Mouse (Mus musculus): ENCODE data around the gene Olfm3. TPM values are rescaled to one million over a fixed set of nuclear protein-coding genes. Genes with fewer than 3 reads are reported as not detected.

Olfm3 gene
- 0.04 TPM in 1 of 2 replicates, not detected in the other for polyA plus RNA-seq (2015; fragmentation: Nextera tagmentation; extraction: Ambion mirVana)

DNA sequence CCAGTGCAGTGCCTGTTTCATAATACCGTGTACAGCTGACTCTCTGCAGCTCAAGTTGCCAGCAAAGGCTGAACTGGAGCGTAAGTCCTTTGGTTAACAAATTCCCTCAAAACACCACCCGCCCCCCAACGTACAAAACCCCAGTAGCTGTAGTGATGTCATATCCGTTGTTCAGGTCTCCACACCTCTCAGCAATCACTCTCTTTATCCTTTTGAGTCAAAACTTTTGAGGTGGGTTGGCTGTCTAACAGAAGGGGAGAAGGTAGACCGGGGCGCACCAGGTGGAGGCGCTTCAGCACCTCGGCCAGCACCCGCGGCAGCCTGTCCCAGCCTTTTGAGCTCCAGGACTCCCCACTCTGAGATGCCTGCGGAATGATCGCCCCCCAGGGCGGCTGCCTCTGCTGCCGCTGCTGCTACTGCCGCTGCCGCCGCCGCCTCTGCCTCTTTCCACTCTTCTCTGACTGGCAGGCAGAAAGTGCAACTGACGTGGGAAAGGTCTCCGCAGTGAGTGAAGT lies at the start of gene Olfm3:
Gene Olfm3 (plus strand): TSS at position 155 of the 515 bp plus-strand sequence.
- Histone ChIP-seq H3K27me3 (no peaks in the 10 kb centered on the region; the same call in 1 of the 2 replicates), H3K9me3 (no peaks in the 10 kb centered on the region), H3K27ac (no peak within 1 kb of the TSS), H3K9ac (no peak within 1 kb of the TSS), H3K4me3 (no peak within 1 kb of the TSS), H3K4me1 (no peaks in the 10 kb centered on the region), H3K4me2 (no peak within 1 kb of the TSS), H3K36me3 (no peaks in the 10 kb centered on the region)
- WGBS: 5% methylated on average over 21 of the region's 21 CpGs
- no peak for ATAC-seq (ENCODE audit: borderline replicate concordance, extremely low read depth, low FRiP score, low TSS enrichment)

DNA sequence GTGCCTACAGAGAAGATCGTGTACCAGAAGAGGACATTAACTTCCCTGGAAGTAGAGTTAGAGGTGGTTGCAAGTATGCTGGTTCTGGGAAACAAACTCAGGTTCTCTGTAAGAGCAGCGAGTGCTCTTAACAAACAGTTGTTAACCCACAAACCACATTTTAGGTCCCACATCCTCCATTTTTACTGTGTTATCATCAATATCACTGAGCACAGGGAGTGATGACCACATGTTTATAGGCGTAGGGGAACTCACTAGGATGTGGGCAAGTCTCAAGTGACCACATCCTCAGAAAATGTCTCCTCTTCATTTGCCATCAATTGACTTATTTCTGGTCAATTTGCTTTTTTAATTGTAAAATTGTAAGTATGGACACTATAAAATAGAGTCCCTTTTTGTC lies 14.1 kb upstream of the Olfm3 start:
- H3K4me1 ChIP-seq: no peaks in the 10 kb centered on the region
- no peaks in the 10 kb centered on the region for H3K36me3 ChIP-seq
- H3K27me3 ChIP-seq: no peaks in the 10 kb centered on the region
- H3K4me3 ChIP-seq: no peak overlapping the region
- H3K27ac ChIP-seq: no peak overlapping the region
- H3K9ac ChIP-seq: no peak overlapping the region
- no peaks in the 10 kb centered on the region for H3K9me3 ChIP-seq
- 80% methylated on average over 3 of the region's 3 CpGs for WGBS
- ATAC-seq (ENCODE audit: borderline replicate concordance, extremely low read depth, low FRiP score, low TSS enrichment): no peak
- H3K4me2 ChIP-seq: no peak overlapping the region

- Histone ChIP-seq H3K4me1 (no peaks in the 10 kb centered on the region), H3K36me3 (no peaks in the 10 kb centered on the region), H3K4me3 (no peak overlapping the region), H3K9ac (no peak overlapping the region), H3K4me2 (no peak overlapping the region), H3K27me3 (no peaks in the 10 kb centered on the region; the same call in 1 of the 2 replicates), H3K27ac (no peak overlapping the region), H3K9me3 (no peaks in the 10 kb centered on the region)
- no peak for ATAC-seq (ENCODE audit: borderline replicate concordance, extremely low read depth, low FRiP score, low TSS enrichment)
- 23% methylated on average over 16 of the region's 16 CpGs for WGBS
Observed at GRCm38 (mm10) chr3:114904633-114905423, 950 bp downstream of the Olfm3 start.

DNA sequence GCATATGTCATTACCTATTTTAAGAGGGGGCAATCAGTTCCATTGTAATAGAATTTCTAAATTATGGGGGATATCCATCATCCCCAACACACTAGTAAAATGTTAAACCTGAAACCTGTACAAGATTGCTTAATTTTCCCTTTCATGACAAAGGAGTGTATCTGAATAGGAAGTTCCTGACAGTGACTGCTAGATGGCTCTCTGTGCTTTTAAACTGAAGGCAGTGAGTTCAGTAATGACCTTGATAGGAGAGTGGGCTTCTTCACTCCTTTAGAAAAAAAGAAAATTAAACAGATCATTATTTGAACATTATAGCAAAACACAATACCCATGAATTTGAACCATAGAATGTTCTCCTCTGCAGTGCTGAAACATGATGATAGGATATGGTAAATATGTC lies 3.7 kb downstream of the Olfm3 start:
- Histone ChIP-seq H3K27me3 (no peaks in the 10 kb centered on the region; the same call in 1 of the 2 replicates), H3K9me3 (no peaks in the 10 kb centered on the region), H3K4me1 (no peaks in the 10 kb centered on the region), H3K4me2 (no peak overlapping the region), H3K4me3 (no peak overlapping the region), H3K9ac (no peak overlapping the region), H3K27ac (no peak overlapping the region), H3K36me3 (no peaks in the 10 kb centered on the region)
- ATAC-seq (ENCODE audit: borderline replicate concordance, extremely low read depth, low FRiP score, low TSS enrichment): no peak

DNA sequence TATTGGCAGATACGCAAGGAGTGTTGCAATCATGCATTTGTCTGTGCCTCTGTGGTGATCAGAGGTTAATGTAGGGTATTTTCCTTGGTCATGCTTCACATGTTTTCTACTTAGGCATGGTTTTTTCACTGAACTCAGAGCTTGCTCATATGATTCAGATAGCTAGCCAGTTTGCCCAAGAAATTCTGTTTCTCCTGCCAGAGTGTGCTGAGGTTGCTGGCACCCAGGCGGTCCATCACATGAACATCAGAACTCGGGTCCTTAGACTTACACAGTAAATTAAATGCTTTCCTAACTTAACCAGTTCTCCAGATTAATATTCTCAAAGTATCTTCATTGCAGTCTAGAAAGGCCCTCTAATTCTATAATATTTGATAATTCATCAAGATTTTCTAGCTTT lies 5.0 kb downstream of the Olfm3 start:
- H3K9ac ChIP-seq: no peak overlapping the region
- no peak overlapping the region for H3K27ac ChIP-seq
- no peaks in the 10 kb centered on the region for H3K36me3 ChIP-seq
- no peaks in the 10 kb centered on the region for H3K9me3 ChIP-seq
- ATAC-seq (ENCODE audit: borderline replicate concordance, extremely low read depth, low FRiP score, low TSS enrichment): no peak
- H3K4me3 ChIP-seq: no peak overlapping the region
- no peaks in the 10 kb centered on the region; the same call in 1 of the 2 replicates for H3K27me3 ChIP-seq
- H3K4me1 ChIP-seq: no peaks in the 10 kb centered on the region
- 84% methylated on average over 3 of the region's 3 CpGs for WGBS
- no peak overlapping the region for H3K4me2 ChIP-seq

- Histone ChIP-seq H3K9ac (no peak overlapping the region), H3K36me3 (no peaks in the 10 kb centered on the region), H3K9me3 (no peaks in the 10 kb centered on the region), H3K27ac (no peak overlapping the region), H3K4me1 (no peaks in the 10 kb centered on the region), H3K4me2 (no peak overlapping the region), H3K27me3 (no peaks in the 10 kb centered on the region), H3K4me3 (no peak overlapping the region)
- whole genome bisulfite sequencing: 87% methylated on average over 3 of the region's 3 CpGs
- no peak for ATAC-seq (ENCODE audit: borderline replicate concordance, extremely low read depth, low FRiP score, low TSS enrichment)
Observed at GRCm38 (mm10) chr3:114920102-114920501, 16.2 kb downstream of the Olfm3 start.

DNA sequence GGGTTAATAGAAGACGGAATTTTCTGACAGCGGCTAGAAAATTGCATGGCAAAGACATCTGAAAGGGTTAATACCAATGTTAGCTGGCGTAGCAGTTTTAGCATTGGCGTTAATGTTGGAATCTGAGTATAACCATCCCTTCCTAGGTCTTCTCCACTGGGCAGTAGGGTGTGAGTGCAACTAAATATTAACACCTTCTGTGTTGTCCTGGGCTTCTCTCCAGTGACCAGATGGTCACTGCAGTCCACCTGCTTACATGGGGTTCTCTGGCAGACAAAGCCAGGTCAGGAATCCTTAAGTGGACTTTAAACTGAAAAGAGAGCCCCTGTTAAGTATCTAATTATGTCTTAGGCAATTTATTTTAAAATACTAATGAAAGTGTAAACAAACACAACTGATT lies 25.7 kb downstream of the Olfm3 start:
- ATAC-seq (ENCODE audit: borderline replicate concordance, extremely low read depth, low FRiP score, low TSS enrichment): no peak
- 67% methylated on average over 4 of the region's 4 CpGs for WGBS
- no peaks in the 10 kb centered on the region for H3K27me3 ChIP-seq

GRCm38 (mm10) chr3:114930336-114930735 lies 26.5 kb downstream of the Olfm3 start:
- H3K4me3 ChIP-seq: no peak overlapping the region
- H3K4me1 ChIP-seq: no peaks in the 10 kb centered on the region
- no peaks in the 10 kb centered on the region for H3K36me3 ChIP-seq
- no peaks in the 10 kb centered on the region for H3K9me3 ChIP-seq
- H3K27me3 ChIP-seq: no peaks in the 10 kb centered on the region
- H3K27ac ChIP-seq: no peak overlapping the region
- H3K4me2 ChIP-seq: no peak overlapping the region
- no peak overlapping the region for H3K9ac ChIP-seq
- 48% methylated on average over 2 of the region's 2 CpGs for WGBS
- no peak for ATAC-seq (ENCODE audit: borderline replicate concordance, extremely low read depth, low FRiP score, low TSS enrichment)

More for the DNA sequence above, 25.7 kb downstream of the Olfm3 start:
- Histone ChIP-seq H3K36me3 (no peaks in the 10 kb centered on the region), H3K27ac (no peak overlapping the region), H3K9me3 (no peaks in the 10 kb centered on the region), H3K9ac (no peak overlapping the region), H3K4me3 (no peak overlapping the region), H3K4me2 (no peak overlapping the region), H3K4me1 (no peaks in the 10 kb centered on the region)

DNA sequence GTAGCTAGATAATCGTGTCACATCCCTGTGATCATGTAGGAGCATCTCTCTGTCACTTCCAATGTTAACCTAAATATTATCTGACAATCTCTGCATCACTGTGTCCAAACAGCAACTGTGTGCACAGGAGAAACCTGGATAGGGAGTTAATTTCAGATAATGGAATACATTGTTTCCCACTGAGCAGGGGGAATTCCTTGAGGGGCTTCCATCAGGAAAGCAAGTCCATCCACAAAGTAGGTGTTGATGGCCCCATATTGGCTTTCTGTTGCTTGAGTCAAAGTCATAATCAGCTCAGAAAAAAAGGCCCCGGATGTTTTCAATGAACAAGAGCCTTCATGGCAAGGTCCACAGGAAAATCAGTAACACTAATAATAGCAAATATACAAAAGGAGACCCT lies 26.9 kb downstream of the Olfm3 start:
- no peaks in the 10 kb centered on the region for H3K9me3 ChIP-seq
- H3K27me3 ChIP-seq: no peaks in the 10 kb centered on the region
- H3K27ac ChIP-seq: no peak overlapping the region
- H3K9ac ChIP-seq: no peak overlapping the region
- ATAC-seq (ENCODE audit: borderline replicate concordance, extremely low read depth, low FRiP score, low TSS enrichment): no peak
- H3K4me1 ChIP-seq: no peaks in the 10 kb centered on the region
- H3K36me3 ChIP-seq: no peaks in the 10 kb centered on the region
- H3K4me2 ChIP-seq: no peak overlapping the region
- 43% methylated on average over 2 of the region's 2 CpGs for WGBS
- no peak overlapping the region for H3K4me3 ChIP-seq

DNA sequence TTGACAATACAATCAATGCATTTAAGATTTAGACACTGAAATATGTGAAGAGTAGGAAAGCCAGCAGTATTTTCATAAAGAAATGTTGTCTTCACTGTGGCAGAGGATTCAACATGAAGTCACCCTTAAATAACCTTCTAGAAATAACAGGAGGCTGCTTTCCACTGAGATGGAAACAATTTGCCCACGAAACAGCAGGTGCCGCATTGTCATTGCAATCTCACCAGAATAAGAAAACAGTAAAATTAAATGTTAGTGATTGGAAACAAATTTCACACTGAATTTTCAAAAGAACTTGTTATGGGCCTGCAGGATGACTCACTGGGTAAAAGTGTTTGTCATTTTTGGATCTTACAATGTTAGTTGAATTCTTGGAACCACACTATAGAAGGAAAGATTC lies 29.0 kb downstream of the Olfm3 start:
- no peak overlapping the region for H3K4me3 ChIP-seq
- H3K27ac ChIP-seq: no peak overlapping the region
- ATAC-seq (ENCODE audit: borderline replicate concordance, extremely low read depth, low FRiP score, low TSS enrichment): no peak
- H3K9ac ChIP-seq: no peak overlapping the region
- no peaks in the 10 kb centered on the region for H3K36me3 ChIP-seq
- no peak overlapping the region for H3K4me2 ChIP-seq
- 86% methylated on average over 2 of the region's 2 CpGs for WGBS
- H3K4me1 ChIP-seq: no peaks in the 10 kb centered on the region
- no peaks in the 10 kb centered on the region for H3K9me3 ChIP-seq
- no peaks in the 10 kb centered on the region for H3K27me3 ChIP-seq

GRCm38 (mm10) chr3:114954904-114955303 lies 51.0 kb downstream of the Olfm3 start:
- Histone ChIP-seq H3K4me1 (no peaks in the 10 kb centered on the region), H3K9me3 (no peaks in the 10 kb centered on the region), H3K9ac (no peak overlapping the region), H3K36me3 (no peaks in the 10 kb centered on the region), H3K27ac (no peak overlapping the region), H3K4me2 (no peak overlapping the region), H3K27me3 (no peaks in the 10 kb centered on the region), H3K4me3 (no peak overlapping the region)
- ATAC-seq (ENCODE audit: borderline replicate concordance, extremely low read depth, low FRiP score, low TSS enrichment): no peak

GRCm38 (mm10) chr3:114959311-114959967 lies 55.6 kb downstream of the Olfm3 start:
- no peak overlapping the region for H3K9ac ChIP-seq
- no peaks in the 10 kb centered on the region for H3K9me3 ChIP-seq
- H3K27me3 ChIP-seq: no peaks in the 10 kb centered on the region
- no peak overlapping the region for H3K27ac ChIP-seq
- WGBS: 77% methylated on average over 7 of the region's 7 CpGs
- H3K36me3 ChIP-seq: no peaks in the 10 kb centered on the region
- no peak overlapping the region for H3K4me3 ChIP-seq
- H3K4me2 ChIP-seq: no peak overlapping the region
- no peaks in the 10 kb centered on the region for H3K4me1 ChIP-seq
- no peak for ATAC-seq (ENCODE audit: borderline replicate concordance, extremely low read depth, low FRiP score, low TSS enrichment)

Measured in lung, embryonic 15.5 days (tissue).